Mouse (Mus musculus) heart, embryonic 12.5 days (tissue): ENCODE measurements around the gene Samd13. TPM values are rescaled to one million over a fixed set of nuclear protein-coding genes. Genes with fewer than 3 reads are reported as not detected.

Experiments
- ATAC-seq: fragments of 200-750 bp; cut with Nextera tagmentation; 2 replicates; pipeline ENCODE4 v1.8.0; 2017; ENCODE audit warnings: moderate TSS enrichment, moderate library complexity; ENCODE audit not compliant: insufficient number of reproducible peaks, low FRiP score
- H3K27ac ChIP-seq: fragments of 300-500 bp; sonication (generic); 2 replicates; pipeline ENCODE4 v1.5.1; 2016; ENCODE audit warnings: mild to moderate bottlenecking, moderate library complexity; ENCODE audit not compliant: poor library complexity, severe bottlenecking
- H3K27me3 ChIP-seq: fragments of 300-500 bp; sonication (generic); replicated peaks from 2 replicates; pipeline ENCODE4 v1.6.1; 2016; ENCODE audit warnings: mild to moderate bottlenecking, moderate library complexity
- H3K36me3 ChIP-seq: fragments of 300-500 bp; sonication (generic); 2 replicates; pipeline ENCODE4 v1.6.1; 2016; ENCODE audit warnings: mild to moderate bottlenecking, moderate library complexity
- H3K4me1 ChIP-seq: fragments of 300-500 bp; sonication (generic); replicated peaks from 2 replicates; pipeline ENCODE4 v1.6.1; 2016; ENCODE audit warnings: mild to moderate bottlenecking
- H3K4me2 ChIP-seq: fragments of 300-500 bp; sonication (generic); 2 replicates; pipeline ENCODE4 v1.6.1; 2016; ENCODE audit warnings: mild to moderate bottlenecking, moderate library complexity
- H3K4me3 ChIP-seq: fragments of 300-500 bp; sonication (generic); 2 replicates; pipeline ENCODE4 v1.5.1; 2016; ENCODE audit warnings: mild to moderate bottlenecking
- H3K9ac ChIP-seq: fragments of 300-500 bp; sonication (generic); 2 replicates; pipeline ENCODE4 v1.6.1; 2016; ENCODE audit warnings: mild to moderate bottlenecking, moderate library complexity
- H3K9me3 ChIP-seq: fragments of 300-500 bp; sonication (generic); replicated peaks from 2 replicates; pipeline ENCODE4 v1.6.1; 2016; ENCODE audit warnings: mild to moderate bottlenecking, moderate library complexity
- WGBS: fragments of 180-500 bp; shearing (Covaris S2); methylation state at CpG from one replicate; pipeline ENCODE4 v1.1.7; 2016; 5-methylcytosine and 5-hydroxymethylcytosine counted together
- polyA plus RNA-seq: library from polyadenylated mRNA; unstranded; fragments of >200 nt; fragmentation: Nextera tagmentation; extraction: Ambion mirVana; gene quantifications from 2 replicates; pipeline ENCODE4 v1.2.1, GENCODE M21; 2016

Samd13 gene
- polyA plus RNA-seq, 1 experiment from 2014 or later, result 2.1 TPM

GRCm38 (mm10) chr3:146615496-146615895, 69.9 kb downstream of the Samd13 start, which contains the start of gene Dnase2b:
Dnase2b (minus strand) TSS chr3:146615596.
- no peak within 1 kb of the TSS for H3K4me3 ChIP-seq
- peaks cover 5% of the 10 kb centered on the region; the same call in 1 of the 2 replicates for H3K4me1 ChIP-seq
- H3K4me2 ChIP-seq, result no peak within 1 kb of the TSS
- ATAC-seq, result no peak
- no peaks in the 10 kb centered on the region for H3K27me3 ChIP-seq
- no peak within 1 kb of the TSS for H3K9ac ChIP-seq
- 75% methylated on average over 4 of the region's 4 CpGs for WGBS
- no peaks in the 10 kb centered on the region for H3K9me3 ChIP-seq
- H3K36me3 ChIP-seq, result no peaks in the 10 kb centered on the region
- H3K27ac ChIP-seq, result no peak within 1 kb of the TSS

GRCm38 (mm10) chr3:146611821-146612220, 73.6 kb downstream of the Samd13 start:
- no peak overlapping the region for H3K4me2 ChIP-seq
- WGBS, result 61% methylated on average over 4 of the region's 4 CpGs
- no peak overlapping the region for H3K9ac ChIP-seq
- no peak overlapping the region for H3K27ac ChIP-seq
- no peaks in the 10 kb centered on the region for H3K27me3 ChIP-seq
- no peaks in the 10 kb centered on the region for H3K36me3 ChIP-seq
- ATAC-seq, result no peak
- no peaks in the 10 kb centered on the region for H3K9me3 ChIP-seq
- no peak overlapping the region for H3K4me3 ChIP-seq
- 0 out of 2 replicates have a peak, but pooled peaks cover 3% of the 10 kb centered on the region for H3K4me1 ChIP-seq

- ATAC-seq, result no peak
- no peak overlapping the region for H3K27ac ChIP-seq
- no peaks in the 10 kb centered on the region for H3K36me3 ChIP-seq
Measured at GRCm38 (mm10) chr3:146611261-146611660, 74.1 kb downstream of the Samd13 start.

GRCm38 (mm10) chr3:146610322-146610721, 75.1 kb downstream of the Samd13 start:
- H3K27ac ChIP-seq, result no peak overlapping the region
- no peak overlapping the region for H3K4me2 ChIP-seq
- no peaks in the 10 kb centered on the region for H3K9me3 ChIP-seq
- H3K9ac ChIP-seq, result no peak overlapping the region
- WGBS, result 78% methylated on average over 10 of the region's 10 CpGs
- H3K4me3 ChIP-seq, result no peak overlapping the region
- H3K36me3 ChIP-seq, result no peaks in the 10 kb centered on the region
- H3K27me3 ChIP-seq, result no peaks in the 10 kb centered on the region
- no peak for ATAC-seq
- 0 out of 2 replicates have a peak, but pooled peaks cover 3% of the 10 kb centered on the region for H3K4me1 ChIP-seq

More at GRCm38 (mm10) chr3:146611261-146611660, 74.1 kb downstream of the Samd13 start:
- Histone ChIP-seq H3K4me2 (no peak overlapping the region), H3K27me3 (no peaks in the 10 kb centered on the region), H3K4me3 (no peak overlapping the region), H3K9me3 (no peaks in the 10 kb centered on the region), H3K4me1 (0 out of 2 replicates have a peak, but pooled peaks cover 3% of the 10 kb centered on the region), H3K9ac (no peak overlapping the region)
- 82% methylated on average over 4 of the region's 4 CpGs for WGBS

GRCm38 (mm10) chr3:146607368-146607767, 78.0 kb downstream of the Samd13 start:
- Histone ChIP-seq H3K27ac (no peak overlapping the region), H3K27me3 (no peaks in the 10 kb centered on the region), H3K4me3 (no peak overlapping the region), H3K4me2 (no peak overlapping the region), H3K9ac (no peak overlapping the region), H3K9me3 (no peaks in the 10 kb centered on the region), H3K36me3 (no peaks in the 10 kb centered on the region), H3K4me1 (peaks cover 18% of the 10 kb centered on the region; the same call in 1 of the 2 replicates)
- 30% methylated on average over 1 of the region's 1 CpGs for WGBS
- ATAC-seq, result no peak

- H3K27me3 ChIP-seq, result no peaks in the 10 kb centered on the region
- H3K4me2 ChIP-seq, result no peak overlapping the region
- H3K27ac ChIP-seq, result no peak overlapping the region
- ATAC-seq, result no peak
- H3K4me1 ChIP-seq, result peaks cover 44% of the 10 kb centered on the region
- H3K9ac ChIP-seq, result no peak overlapping the region
- H3K9me3 ChIP-seq, result no peaks in the 10 kb centered on the region
- H3K4me3 ChIP-seq, result no peak overlapping the region
- no peaks in the 10 kb centered on the region for H3K36me3 ChIP-seq
- 58% methylated on average over 9 of the region's 9 CpGs for WGBS
Measured at GRCm38 (mm10) chr3:146604647-146605046, 80.7 kb downstream of the Samd13 start.

- Histone ChIP-seq H3K4me3 (no peak overlapping the region), H3K27ac (no peak overlapping the region), H3K4me1 (peaks cover 45% of the 10 kb centered on the region), H3K4me2 (no peak overlapping the region), H3K36me3 (no peaks in the 10 kb centered on the region), H3K9me3 (no peaks in the 10 kb centered on the region), H3K27me3 (no peaks in the 10 kb centered on the region), H3K9ac (no peak overlapping the region)
- ATAC-seq, result no peak
- 83% methylated on average over 3 of the region's 3 CpGs for WGBS
Measured at GRCm38 (mm10) chr3:146602531-146602930, 82.9 kb downstream of the Samd13 start.

GRCm38 (mm10) chr3:146601205-146601604, 84.2 kb downstream of the Samd13 start:
- peak overlapping the region; percentile 56 for H3K27ac ChIP-seq
- ATAC-seq, result peak; percentile 54

GRCm38 (mm10) chr3:146599198-146599900, 86.0 kb downstream of the Samd13 start:
- H3K27me3 ChIP-seq, result no peaks in the 10 kb centered on the region
- no peak for ATAC-seq
- 88% methylated on average over 6 of the region's 6 CpGs for WGBS

More at GRCm38 (mm10) chr3:146601205-146601604, 84.2 kb downstream of the Samd13 start:
- Histone ChIP-seq H3K27me3 (no peaks in the 10 kb centered on the region), H3K9me3 (no peaks in the 10 kb centered on the region), H3K4me3 (no peak overlapping the region), H3K4me2 (peak overlapping the region; percentile 17; the same call in 1 of the 2 replicates), H3K9ac (no peak overlapping the region), H3K4me1 (peaks cover 43% of the 10 kb centered on the region), H3K36me3 (no peaks in the 10 kb centered on the region)
- 23% methylated on average over 2 of the region's 2 CpGs for WGBS

GRCm38 (mm10) chr3:146598411-146598810, 87.0 kb downstream of the Samd13 start:
- Histone ChIP-seq H3K4me2 (no peak overlapping the region), H3K4me1 (peaks cover 31% of the 10 kb centered on the region), H3K4me3 (no peak overlapping the region), H3K27me3 (no peaks in the 10 kb centered on the region), H3K9ac (no peak overlapping the region), H3K36me3 (no peaks in the 10 kb centered on the region), H3K27ac (no peak overlapping the region), H3K9me3 (no peaks in the 10 kb centered on the region)
- 74% methylated on average over 6 of the region's 6 CpGs for WGBS
- no peak for ATAC-seq

More at GRCm38 (mm10) chr3:146599198-146599900, 86.0 kb downstream of the Samd13 start:
- Histone ChIP-seq H3K9me3 (no peaks in the 10 kb centered on the region), H3K27ac (no peak overlapping the region), H3K4me3 (no peak overlapping the region), H3K4me2 (no peak overlapping the region), H3K9ac (no peak overlapping the region), H3K4me1 (peaks cover 36% of the 10 kb centered on the region), H3K36me3 (no peaks in the 10 kb centered on the region)

- WGBS, result 85% methylated on average over 7 of the region's 7 CpGs
- Histone ChIP-seq H3K9me3 (no peaks in the 10 kb centered on the region), H3K9ac (no peak overlapping the region), H3K27me3 (no peaks in the 10 kb centered on the region), H3K27ac (no peak overlapping the region), H3K36me3 (no peaks in the 10 kb centered on the region), H3K4me2 (no peak overlapping the region), H3K4me3 (no peak overlapping the region), H3K4me1 (peaks cover 23% of the 10 kb centered on the region)
- no peak for ATAC-seq
Measured at GRCm38 (mm10) chr3:146596864-146597263, 88.5 kb downstream of the Samd13 start.
